Mouse (Mus musculus) MEL (cell line): ENCODE data around the gene Dcun1d4. TPM values are rescaled to one million over a fixed set of nuclear protein-coding genes. Genes with fewer than 3 reads are reported as not detected.
A peak's percentile ranks its signal among the peaks of the same experiment; 100 is the strongest.

Experiments used
- DNase-seq: peaks from one replicate; pipeline ENCODE4 v3.0.0; 2011; ENCODE audit warnings: low read depth, low spot score
- H3K27ac ChIP-seq: 2 replicates; pipeline ENCODE4 v1.5.1; 2012; ENCODE audit warnings: low read depth, mild to moderate bottlenecking, control low read depth, low read length, moderate library complexity; ENCODE audit not compliant: control insufficient read depth
- H3K27me3 ChIP-seq, 2 experiments: fragments of 150-350 bp in 1 of 2; sonication (generic) in 1 of 2; 2 replicates each; pipeline ENCODE4 v1.6.1; 2012; ENCODE audit warnings: low read length in 2 of 2, mild to moderate bottlenecking in 2 of 2, improper control_type of control experiment in 1 of 2, moderate library complexity in 1 of 2; ENCODE audit not compliant: insufficient read depth in 2 of 2, control insufficient read depth in 1 of 2
- H3K36me3 ChIP-seq, 2 experiments: 2 replicates each; pipeline ENCODE4 v1.6.1; 2012 to 2014; ENCODE audit warnings: low read length in 2 of 2, improper control_type of control experiment in 1 of 2, inconsistent platforms in 1 of 2, mild to moderate bottlenecking in 1 of 2; ENCODE audit not compliant: insufficient read depth in 2 of 2, control insufficient read depth in 1 of 2
- H3K4me1 ChIP-seq, 2 experiments: fragments of 150-350 bp in 1 of 2; sonication (generic) in 1 of 2; 2 replicates each; pipeline ENCODE4 v1.6.1; 2012; ENCODE audit warnings: low read length in 2 of 2, improper control_type of control experiment in 1 of 2, mild to moderate bottlenecking in 1 of 2; ENCODE audit not compliant: insufficient read depth in 2 of 2, control insufficient read depth in 1 of 2
- H3K4me3 ChIP-seq, 2 experiments: fragments of 150-350 bp in 1 of 2; sonication (generic) in 1 of 2; 2 replicates each; pipeline ENCODE4 v1.5.1; 2012; ENCODE audit warnings: low read depth in 2 of 2, low read length in 2 of 2, mild to moderate bottlenecking in 2 of 2, moderate library complexity in 2 of 2, control low read depth in 1 of 2, improper control_type of control experiment in 1 of 2; ENCODE audit not compliant: control insufficient read depth in 1 of 2, insufficient read depth in 1 of 2
- H3K79me2 ChIP-seq: 2 replicates; pipeline ENCODE4 v1.6.1; 2012; ENCODE audit warnings: mild to moderate bottlenecking, low read length, moderate library complexity; ENCODE audit not compliant: control insufficient read depth, poor library complexity, insufficient read depth
- H3K9ac ChIP-seq: 2 replicates; pipeline ENCODE4 v1.6.1; 2012; ENCODE audit warnings: low read depth, mild to moderate bottlenecking, control low read depth, low read length, moderate library complexity; ENCODE audit not compliant: control insufficient read depth, poor library complexity, severe bottlenecking
- H3K9me3 ChIP-seq: fragments of 150-350 bp; sonication (generic); replicated peaks from 2 replicates; pipeline ENCODE4 v1.6.1; 2012; ENCODE audit warnings: mild to moderate bottlenecking, low read length, improper control_type of control experiment, moderate library complexity; ENCODE audit not compliant: insufficient read depth
- CHD2 ChIP-seq: IDR thresholded peaks from 2 replicates; pipeline ENCODE4 v1.6.1; 2011; ENCODE audit warnings: low read length, improper control_type of control experiment
- E2F4 ChIP-seq: IDR thresholded peaks from 2 replicates; pipeline ENCODE4 v1.6.1; 2011; ENCODE audit warnings: low read depth, low read length, improper control_type of control experiment, borderline replicate concordance
- ELF1 ChIP-seq: IDR thresholded peaks from 2 replicates; pipeline ENCODE4 v1.6.1; 2014; ENCODE audit warnings: low read depth, mild to moderate bottlenecking, inconsistent platforms, low read length, improper control_type of control experiment, moderate library complexity
- ETS1 ChIP-seq: IDR thresholded peaks from 2 replicates; pipeline ENCODE4 v1.6.1; 2012; ENCODE audit warnings: low read depth, mild to moderate bottlenecking, inconsistent platforms, low read length, improper control_type of control experiment, moderate library complexity
- GABPA ChIP-seq: IDR thresholded peaks from 2 replicates; pipeline ENCODE4 v1.6.1; 2012; ENCODE audit warnings: low read depth, mild to moderate bottlenecking, inconsistent platforms, low read length, improper control_type of control experiment, moderate library complexity
- HCFC1 ChIP-seq: IDR thresholded peaks from 2 replicates; pipeline ENCODE4 v1.6.1; 2012; ENCODE audit warnings: low read depth, mild to moderate bottlenecking, inconsistent platforms, low read length, improper control_type of control experiment, moderate library complexity
- KAT2A ChIP-seq: conservative IDR thresholded peaks from 2 replicates; pipeline ENCODE4 v1.6.1; 2012; ENCODE audit warnings: low read depth, low read length, improper control_type of control experiment, inconsistent platforms
- MAFK ChIP-seq: IDR thresholded peaks from 2 replicates; pipeline ENCODE4 v1.6.1; 2011; ENCODE audit warnings: low read depth, mild to moderate bottlenecking, low read length, improper control_type of control experiment, borderline replicate concordance
- MAX ChIP-seq: IDR thresholded peaks from 2 replicates; pipeline ENCODE4 v1.6.1; 2011; ENCODE audit warnings: low read length, improper control_type of control experiment
- MAZ ChIP-seq: IDR thresholded peaks from 2 replicates; pipeline ENCODE4 v1.6.1; 2012; ENCODE audit warnings: low read depth, mild to moderate bottlenecking, inconsistent platforms, low read length, improper control_type of control experiment
- MXI1 ChIP-seq: IDR thresholded peaks from 2 replicates; pipeline ENCODE4 v1.6.1; 2011; ENCODE audit warnings: mild to moderate bottlenecking, low read depth, low read length, improper control_type of control experiment
- MYB ChIP-seq: IDR thresholded peaks from 2 replicates; pipeline ENCODE4 v1.6.1; 2011; ENCODE audit warnings: mild to moderate bottlenecking, low read depth, low read length, improper control_type of control experiment
- MYC ChIP-seq: IDR thresholded peaks from 2 replicates; pipeline ENCODE4 v1.6.1; 2011; ENCODE audit warnings: low read depth, mild to moderate bottlenecking, low read length, improper control_type of control experiment, moderate library complexity
- NRF1 ChIP-seq: IDR thresholded peaks from 2 replicates; pipeline ENCODE4 v1.6.1; 2014; ENCODE audit warnings: low read depth, mild to moderate bottlenecking, inconsistent platforms, low read length, improper control_type of control experiment, moderate library complexity; ENCODE audit not compliant: poor library complexity, insufficient read depth, severe bottlenecking
- POLR2A ChIP-seq, 2 experiments: IDR thresholded peaks; 2 replicates each; pipeline ENCODE4 v1.6.1; 2011 to 2012; ENCODE audit warnings: low read length in 2 of 2, mild to moderate bottlenecking in 2 of 2, control low read depth in 1 of 2, improper control_type of control experiment in 1 of 2, low read depth in 1 of 2, moderate library complexity in 1 of 2; ENCODE audit not compliant: control insufficient read depth in 1 of 2, insufficient read depth in 1 of 2, poor library complexity in 1 of 2
- RCOR1 ChIP-seq: IDR thresholded peaks from 2 replicates; pipeline ENCODE4 v1.6.1; 2012; ENCODE audit warnings: low read depth, mild to moderate bottlenecking, inconsistent platforms, low read length, improper control_type of control experiment
- SIN3A ChIP-seq: IDR thresholded peaks from 2 replicates; pipeline ENCODE4 v1.6.1; 2012; ENCODE audit warnings: low read length, improper control_type of control experiment, inconsistent platforms
- TCF12 ChIP-seq: IDR thresholded peaks from 2 replicates; pipeline ENCODE4 v1.6.1; 2014; ENCODE audit warnings: low read depth, mild to moderate bottlenecking, inconsistent platforms, low read length, improper control_type of control experiment, moderate library complexity
- UBTF ChIP-seq: IDR thresholded peaks from 2 replicates; pipeline ENCODE4 v1.6.1; 2012; ENCODE audit warnings: low read depth, mild to moderate bottlenecking, inconsistent platforms, low read length, improper control_type of control experiment, moderate library complexity, borderline replicate concordance; ENCODE audit not compliant: insufficient read depth
- USF1 ChIP-seq: IDR thresholded peaks from 2 replicates; pipeline ENCODE4 v1.6.1; 2014; ENCODE audit warnings: low read depth, mild to moderate bottlenecking, inconsistent platforms, low read length, improper control_type of control experiment, moderate library complexity
- ZMIZ1 ChIP-seq: IDR thresholded peaks from 2 replicates; pipeline ENCODE4 v1.6.1; 2012; ENCODE audit warnings: low read depth, mild to moderate bottlenecking, inconsistent platforms, low read length, improper control_type of control experiment, moderate library complexity
- polyA plus RNA-seq, 2 experiments: library from polyadenylated mRNA; stranded (reverse) in 1 of 2; unstranded in 1 of 2; fragments of >175 nt in 1 of 2; fragments of >200 nt in 1 of 2; gene quantifications; 2 replicates each; pipeline versions ENCODE4 v1.2.1 to v1.2.4; 2012; ENCODE audit warnings: low replicate concordance in 2 of 2, low read depth in 1 of 2; ENCODE audit not compliant: insufficient read length in 2 of 2, insufficient read depth in 1 of 2, missing spikeins in 1 of 2
- total RNA-seq: library from RNA; depleted of rRNA; stranded (reverse); fragments of 300-350 nt; gene quantifications from 2 replicates; pipeline ENCODE4 v1.2.3, GENCODE M21; 2012

Gene Dcun1d4
- total and polyA plus RNA-seq, 3 experiments, result 7.6 to 10.0 TPM; not detected in 1

DNA sequence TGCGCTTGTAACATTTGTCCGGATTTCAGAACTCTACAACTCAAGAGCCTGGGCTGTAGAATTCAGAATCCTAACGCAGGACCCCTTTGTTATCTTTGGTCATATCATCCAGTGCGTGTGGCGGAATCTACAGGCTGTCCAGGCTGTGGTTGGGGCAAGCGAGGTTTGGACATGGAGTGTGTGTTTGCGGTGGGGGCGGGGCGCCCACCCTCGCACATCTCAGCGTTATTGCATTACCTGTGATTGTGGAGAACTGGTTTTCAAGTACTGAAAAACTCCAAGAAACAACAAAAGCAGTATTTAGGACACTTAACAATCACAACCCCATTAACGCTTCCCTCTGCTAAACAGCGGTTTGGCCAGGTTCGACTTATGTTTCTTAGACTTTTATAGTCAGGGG lies 9.1 kb downstream of the Dcun1d4 start:
- Histone ChIP-seq H3K27ac (no peak overlapping the region), H3K4me3 (peak overlapping the region; percentile 61 to 73), H3K4me1 (peaks cover 5 to 10% of the 10 kb centered on the region in 2 experiments), H3K9ac (peak overlapping the region; percentile 62), H3K27me3 (peaks cover 3 to 9% of the 10 kb centered on the region in 2 experiments; a peak in 3 of 4 replicates), H3K9me3 (no peaks in the 10 kb centered on the region), H3K79me2 (peaks cover 14% of the 10 kb centered on the region), H3K36me3 (peaks cover 0 to 10% of the 10 kb centered on the region in 2 experiments; a peak in 2 of 4 replicates)
- TF ChIP-seq USF1 (no peak), HCFC1 (no peak), TCF12 (no peak), POLR2A (IDR thresholded peaks at IDR 0.05; ENCODE audit: control insufficient read depth in 1 of 2, insufficient read depth in 1 of 2, low read depth in 1 of 2, low read length in 2 of 2, poor library complexity in 1 of 2) (0 out of 4 replicates have a peak, but pooled peaks of 1 of the 2 experiments have one; percentile 26)
- DNase-seq, result no peak

DNA sequence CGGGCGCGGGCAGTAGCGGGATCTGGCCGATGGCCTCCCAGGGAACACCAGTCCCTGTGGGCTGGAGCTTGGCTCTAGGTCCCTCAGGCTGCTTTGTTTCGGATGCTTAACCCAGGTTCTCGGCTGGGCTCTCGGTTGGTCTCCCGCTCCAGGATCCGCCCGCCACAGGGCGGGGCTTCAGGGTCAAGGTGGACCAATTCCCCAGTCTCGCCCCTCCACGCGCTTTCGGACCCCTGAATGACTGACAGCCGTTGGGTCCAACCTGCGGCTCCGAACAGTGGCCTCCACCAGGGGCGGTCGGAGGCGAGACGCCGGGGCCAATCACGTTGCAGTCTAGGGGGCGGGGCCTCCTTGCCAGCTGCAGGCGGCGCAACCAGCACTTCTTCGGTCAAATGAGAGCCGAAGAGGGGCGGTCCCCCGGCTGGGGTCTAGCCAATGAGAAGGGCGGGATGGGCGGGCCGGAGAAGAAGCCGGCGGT lies 9.8 kb downstream of the Dcun1d4 start:
- peak; percentile 99 for DNase-seq
- peaks cover 8 to 10% of the 10 kb centered on the region in 2 experiments for H3K4me1 ChIP-seq
- peak overlapping the region; percentile 81 to 84 for H3K4me3 ChIP-seq
- H3K27ac ChIP-seq, result peak overlapping the region; percentile 70; the same call in 1 of the 2 replicates
- peaks cover 14% of the 10 kb centered on the region for H3K79me2 ChIP-seq
- TF ChIP-seq GABPA, result no peak
- TF ChIP-seq NRF1, result 0 out of 2 replicates have a peak, but pooled peaks have one; percentile 37
- 0 out of 2 replicates have a peak, but pooled peaks have one; percentile 52 for TF ChIP-seq UBTF
- peak; percentile 24; the same call in 1 of the 2 replicates for TF ChIP-seq TCF12
- TF ChIP-seq RCOR1, result no peak
- peak; percentile 85 for TF ChIP-seq MXI1
- TF ChIP-seq ETS1, result no peak
- peak; percentile 69; the same call in 1 of the 2 replicates for TF ChIP-seq MAZ
- peak; percentile 81 for TF ChIP-seq SIN3A
- peak; percentile 42; the same call in 1 of the 2 replicates for TF ChIP-seq MAX
- peak; percentile 84 for TF ChIP-seq CHD2
- TF ChIP-seq HCFC1, result peak; percentile 77
- 0 out of 2 replicates have a peak, but pooled peaks have one; percentile 22 for TF ChIP-seq ELF1
- no peak for TF ChIP-seq ZMIZ1
- TF ChIP-seq KAT2A, result no peak
- no peak for TF ChIP-seq MYB
- TF ChIP-seq E2F4, result 0 out of 2 replicates have a peak, but pooled peaks have one; percentile 34
- TF ChIP-seq MYC, result peak; percentile 60; the same call in 1 of the 2 replicates
- TF ChIP-seq USF1, result 0 out of 2 replicates have a peak, but pooled peaks have one; percentile 11
- TF ChIP-seq MAFK, result no peak
- TF ChIP-seq POLR2A (IDR thresholded peaks at IDR 0.05; ENCODE audit: control insufficient read depth in 1 of 2, insufficient read depth in 1 of 2, low read depth in 1 of 2, low read length in 2 of 2, poor library complexity in 1 of 2), result peak in 1 of 2 experiments; percentile 49; a peak in 1 of 4 replicates
- peaks cover 1 to 9% of the 10 kb centered on the region in 2 experiments; a peak in 2 of 4 replicates for H3K27me3 ChIP-seq
- peak overlapping the region; percentile 73 for H3K9ac ChIP-seq
- H3K9me3 ChIP-seq, result no peaks in the 10 kb centered on the region
- H3K36me3 ChIP-seq, result peaks cover 0 to 13% of the 10 kb centered on the region in 2 experiments; a peak in 2 of 4 replicates
